Mouse (Mus musculus): ENCODE data around the gene Matk.
A peak's percentile ranks its signal among the peaks of the same experiment; 100 is the strongest.

Gene Matk

DNA sequence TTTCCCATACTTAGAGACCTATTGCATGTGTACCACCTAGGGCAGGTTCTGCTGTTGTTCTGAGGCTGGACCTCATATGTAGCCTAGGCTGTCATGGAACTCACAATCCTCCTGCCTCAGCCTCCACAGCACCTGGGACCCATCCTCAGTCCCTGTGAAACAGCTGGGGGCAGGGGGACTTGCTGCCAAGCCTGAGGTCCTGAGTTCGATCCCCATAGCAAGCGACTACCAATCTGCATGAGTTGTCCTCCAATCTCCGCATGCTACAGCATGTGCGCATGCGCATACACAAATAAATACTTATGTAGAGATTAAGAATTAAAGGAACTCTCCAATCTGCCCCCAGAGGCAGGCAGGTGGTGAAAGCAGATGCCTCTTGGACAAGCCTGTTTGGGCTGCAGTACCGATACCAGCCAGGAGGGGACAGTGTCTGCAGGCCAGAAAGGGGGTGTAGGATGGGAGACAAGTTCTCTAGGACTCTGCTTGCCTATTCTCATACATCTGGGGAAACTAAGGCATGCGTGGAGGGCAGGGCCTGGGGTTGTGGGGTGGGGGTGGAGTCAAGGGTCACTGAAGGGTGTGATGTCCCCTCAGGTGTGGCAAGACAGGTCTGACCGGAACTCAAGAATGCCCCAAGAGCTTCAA, 34.9 kb downstream of the Matk start:
- DNase-seq, result no peak

DNA sequence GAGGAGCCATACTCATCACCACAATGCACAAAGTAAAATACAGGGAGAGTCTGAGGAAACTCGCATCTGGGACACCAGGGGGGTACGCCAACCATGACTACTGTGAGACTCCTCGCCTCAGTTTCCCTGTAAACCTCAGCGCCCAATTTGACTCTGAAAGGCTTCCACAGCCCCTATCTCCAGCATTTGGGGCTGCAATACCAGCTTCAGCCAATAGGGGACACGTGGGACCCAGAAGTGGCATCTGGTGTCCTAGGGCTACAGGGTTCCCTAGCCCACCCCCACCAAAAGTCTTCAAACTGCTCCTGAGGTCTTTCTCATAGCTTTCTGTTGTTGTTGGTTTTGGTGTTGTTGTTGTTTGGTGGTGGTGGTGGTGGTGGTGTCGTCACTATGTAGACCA, 35.9 kb downstream of the Matk start:
- no peak for DNase-seq

- DNase-seq, result no peak
These were observed 36.5 kb downstream of the Matk start for GRCm38 (mm10) chr10:81289278-81289677.

- no peak for DNase-seq
These were observed 37.1 kb downstream of the Matk start for GRCm38 (mm10) chr10:81289811-81290210.

DNA sequence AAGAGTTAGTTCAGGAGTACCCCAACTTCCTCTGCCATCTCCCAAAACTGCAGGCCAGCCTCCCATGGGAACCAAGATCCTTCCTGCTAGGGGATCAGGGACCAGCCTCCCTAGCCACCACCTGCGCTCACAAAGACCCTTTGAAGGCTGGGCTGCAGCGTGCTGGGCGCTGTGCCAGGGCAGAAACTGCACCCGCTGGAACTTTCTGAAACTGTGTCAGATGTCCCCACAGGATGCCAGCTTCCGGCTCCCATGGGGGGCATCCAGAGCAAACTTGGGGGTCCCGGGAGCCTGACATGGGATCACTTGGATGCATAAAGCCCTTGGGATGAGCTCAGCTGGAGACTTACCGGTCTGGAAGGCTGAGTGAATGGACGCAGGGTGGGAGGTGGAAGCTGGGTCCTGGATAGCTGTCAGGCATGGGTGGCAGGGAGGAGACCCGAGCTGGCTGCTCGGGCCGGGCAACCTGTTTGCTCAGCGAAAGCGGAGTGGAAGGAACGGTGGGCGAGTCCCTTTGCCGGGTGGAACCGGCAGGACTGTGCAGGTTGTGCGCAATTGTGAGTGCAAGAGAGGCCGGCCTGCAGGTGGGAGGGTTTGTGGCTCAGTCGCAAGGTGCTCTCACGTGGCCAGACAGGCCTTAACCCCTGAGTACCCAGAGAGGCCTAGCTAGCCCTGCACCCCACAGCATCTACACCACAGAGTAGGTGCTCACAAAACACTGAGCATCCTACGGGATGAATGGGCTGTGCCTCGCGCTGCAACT, 38.1 kb downstream of the Matk start:
- no peak for DNase-seq

GRCm38 (mm10) chr10:81291511-81292104, 38.9 kb downstream of the Matk start, which contains the start of gene Tjp3:
TSS of gene Tjp3 (minus strand) at chr10:81291581.
- no peak for DNase-seq

GRCm38 (mm10) chr10:81292554-81293333, 40.0 kb downstream of the Matk start, which contains the start of gene Pip5k1c:
TSS of gene Pip5k1c (plus strand) at chr10:81292963.
- DNase-seq, result peak; percentile 99

DNA sequence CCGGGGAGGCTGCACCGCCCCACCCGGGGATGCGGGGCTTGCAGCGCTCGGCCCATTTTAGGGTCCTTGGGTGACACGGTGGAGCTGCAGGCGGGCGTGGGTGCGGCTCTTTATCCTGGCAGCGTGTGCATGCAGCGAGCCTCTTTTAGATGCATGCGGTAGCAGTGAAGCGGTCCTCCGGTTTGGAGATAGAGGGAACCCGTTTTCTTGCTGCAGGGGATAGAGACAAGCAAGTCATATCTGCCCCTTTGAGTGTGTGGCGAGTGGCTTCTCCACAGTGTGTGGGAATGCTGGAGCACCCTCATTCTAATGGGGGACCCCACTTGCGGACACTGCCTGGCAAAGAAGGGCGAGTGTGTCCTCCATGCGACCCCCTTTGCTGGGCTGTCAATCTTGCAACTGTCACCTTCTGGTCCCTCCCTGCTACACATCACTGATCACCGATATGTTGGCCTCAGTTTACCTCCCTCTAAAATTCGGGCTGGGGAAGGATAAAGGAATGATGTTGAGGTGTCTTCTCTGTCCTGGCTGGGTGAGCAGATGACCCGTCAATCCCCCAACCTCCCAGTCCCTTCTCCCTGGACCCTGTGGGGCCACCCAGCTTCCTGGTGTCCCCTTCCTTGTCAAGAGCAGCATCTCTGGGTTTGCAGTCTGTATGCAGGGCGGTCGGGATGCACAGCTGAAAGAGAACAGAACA, 40.7 kb downstream of the Matk start:
- no peak for DNase-seq

DNA sequence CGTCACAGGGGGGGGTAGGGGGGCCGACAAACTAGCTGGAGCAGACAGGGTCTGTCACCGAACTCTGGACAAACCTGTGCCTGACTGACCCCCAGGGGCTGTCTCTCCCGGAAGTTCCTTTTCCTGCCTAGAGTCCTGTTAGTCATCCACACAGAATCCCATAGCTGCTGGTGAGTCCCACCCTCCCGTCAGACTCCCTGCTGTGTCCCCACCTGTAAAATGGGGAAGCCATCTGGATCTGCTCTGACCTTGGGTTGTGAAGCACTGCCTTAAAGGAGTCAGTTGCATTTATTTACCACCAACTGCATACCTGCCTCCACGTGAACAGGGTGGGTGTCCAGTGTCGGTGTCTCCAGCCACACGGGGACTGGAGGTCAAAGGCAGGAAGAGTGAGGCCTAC, 41.7 kb downstream of the Matk start:
- no peak for DNase-seq

- DNase-seq, result no peak
These were observed 42.5 kb downstream of the Matk start for GRCm38 (mm10) chr10:81295185-81295584.

DNA sequence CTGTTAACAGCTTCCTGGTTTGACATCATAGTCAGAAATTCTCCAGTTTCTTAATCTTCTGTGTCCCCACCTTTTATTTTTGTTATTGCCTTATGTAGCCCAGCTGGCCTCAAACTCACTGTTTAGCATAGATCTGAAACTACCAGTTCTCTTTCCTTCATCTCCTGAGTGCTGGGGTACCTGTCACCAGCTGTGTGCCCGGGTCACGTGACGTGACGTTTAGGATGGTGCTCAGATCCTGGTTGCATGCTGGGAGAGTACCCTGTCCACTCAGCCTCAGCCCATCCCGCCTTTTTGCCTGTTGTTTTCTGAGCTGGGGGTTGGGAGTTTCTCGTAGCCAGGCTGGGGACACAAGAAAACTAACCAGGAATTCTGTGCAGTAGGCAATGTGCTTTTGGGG, 44.5 kb downstream of the Matk start:
- DNase-seq, result no peak

- no peak for DNase-seq
These were observed 45.1 kb downstream of the Matk start for GRCm38 (mm10) chr10:81297845-81298244.

- peak; percentile 77 for DNase-seq
These were observed 45.8 kb downstream of the Matk start for GRCm38 (mm10) chr10:81298369-81299100.

GRCm38 (mm10) chr10:81299585-81300351, 47.0 kb downstream of the Matk start:
- DNase-seq, result no peak

GRCm38 (mm10) chr10:81300352-81300907, 47.7 kb downstream of the Matk start:
- no peak for DNase-seq

DNA sequence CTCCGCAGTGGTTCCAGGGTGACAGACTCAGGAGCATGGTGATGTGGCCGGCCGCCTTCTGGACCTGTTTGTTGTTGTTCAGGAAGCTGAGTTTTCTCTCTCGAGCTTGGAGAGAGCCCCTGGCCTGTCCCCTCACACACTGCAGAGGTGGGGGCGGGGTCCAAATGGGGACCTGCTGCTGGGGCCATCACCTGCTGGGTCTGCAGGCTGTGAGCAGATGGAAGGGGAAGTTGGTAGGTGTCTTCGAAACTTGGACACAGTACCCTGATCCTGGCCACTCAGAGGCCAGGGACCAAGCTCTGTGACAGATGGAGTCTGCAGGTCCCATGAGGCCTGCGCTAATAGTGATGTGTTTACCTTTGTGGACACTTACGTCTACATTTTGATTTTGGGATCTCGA, 48.6 kb downstream of the Matk start:
- DNase-seq, result no peak

DNA sequence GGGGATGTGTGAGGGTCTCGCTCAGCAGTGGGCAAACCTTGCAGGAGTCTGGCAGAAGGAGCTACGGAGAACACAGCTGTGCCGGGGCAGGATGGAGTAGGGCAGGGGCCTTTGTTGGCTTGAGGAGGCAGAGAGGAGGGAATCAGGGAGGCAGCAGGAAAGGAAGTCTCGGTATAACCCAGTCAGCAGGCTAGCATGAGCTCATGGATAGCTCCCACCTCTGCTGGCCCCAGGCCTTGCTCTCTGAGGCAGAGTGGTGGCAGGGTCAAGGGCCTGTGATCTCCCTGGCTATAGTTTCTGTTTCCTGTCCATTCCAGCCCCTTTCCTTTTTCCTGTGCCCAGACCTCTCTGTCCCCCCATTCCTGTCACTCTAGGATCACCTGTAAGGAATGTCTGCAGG, 49.6 kb downstream of the Matk start:
- no peak for DNase-seq

GRCm38 (mm10) chr10:81302781-81303218, 50.1 kb downstream of the Matk start:
- peak; percentile 71 for DNase-seq

DNA sequence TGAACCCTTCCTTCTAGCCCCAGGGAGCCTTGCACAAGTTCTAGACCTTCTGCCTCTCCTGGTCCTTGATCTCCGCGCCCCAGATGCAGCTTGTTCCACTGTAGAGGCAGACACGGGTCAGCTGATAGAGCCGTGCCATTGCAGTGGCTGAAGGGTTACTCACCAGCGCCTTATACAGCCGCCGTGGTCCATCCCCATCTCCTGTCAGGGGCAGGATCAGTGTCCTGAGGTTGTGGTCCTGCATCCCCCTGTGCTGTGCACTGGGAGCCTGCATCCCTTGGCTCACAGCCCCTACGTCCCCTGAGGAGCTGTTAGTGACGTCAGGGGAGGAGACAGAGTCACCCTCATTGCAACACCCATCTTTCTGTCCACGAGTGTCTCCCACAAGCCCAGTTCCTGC, 50.5 kb downstream of the Matk start:
- no peak for DNase-seq

- no peak for DNase-seq
These were observed 51.0 kb downstream of the Matk start for GRCm38 (mm10) chr10:81303761-81304160.

Data from right cerebral cortex, postnatal 25 days (tissue).